Mouse (Mus musculus) heart, postnatal 14 days (tissue): ENCODE results near the gene Polr3gl. TPM values are rescaled to one million over a fixed set of nuclear protein-coding genes. Genes with fewer than 3 reads are reported as not detected.

Experiments used
- DNase-seq, 2 experiments: peaks; one replicate each; pipeline ENCODE4 v3.0.0; 2021 to 2022
- intact Hi-C: fragments of 180-260 bp; cut with DNase I; formaldehyde crosslinking; loops from one replicate; pipeline ENCODE4 v1.15.1; 2025
- total RNA-seq, 2 experiments: library from RNA; stranded (reverse); gene quantifications; 2 replicates each; pipeline ENCODE4 v1.2.3; 2021

Gene Polr3gl
- total RNA-seq, 2 experiments from 2014 or later: 21.8 to 25.3 TPM

GRCm38 (mm10) chr3:96559911-96560850 lies 33.8 kb downstream of the Polr3gl start:
- DNase-seq: peak in 1 of 2 experiments; percentile 56
- intact Hi-C loops: no loop called here

DNA sequence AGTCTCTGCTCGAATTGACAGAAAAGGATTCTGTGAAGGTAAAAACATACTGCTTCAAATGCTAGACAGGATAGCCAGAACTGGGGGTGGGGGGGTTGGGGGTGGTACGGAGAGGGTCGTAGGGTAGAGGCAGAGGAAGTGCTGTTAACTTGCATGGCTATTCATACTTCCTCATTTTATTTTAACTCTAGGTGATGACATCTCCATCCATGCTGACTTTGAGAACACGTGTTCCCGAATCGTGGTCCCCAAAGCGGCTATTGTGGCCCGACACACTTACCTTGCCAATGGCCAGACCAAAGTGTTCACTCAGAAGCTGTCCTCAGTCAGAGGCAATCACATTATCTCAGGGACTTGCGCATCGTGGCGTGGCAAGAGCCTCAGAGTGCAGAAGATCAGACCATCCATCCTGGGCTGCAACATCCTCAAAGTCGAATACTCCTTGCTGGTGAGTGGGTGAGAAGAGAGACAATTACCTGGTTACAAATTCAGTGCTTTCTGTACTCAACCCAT lies 34.5 kb downstream of the Polr3gl start:
- intact Hi-C loops: no loop called here
- DNase-seq: peak in 1 of 2 experiments; percentile 39

DNA sequence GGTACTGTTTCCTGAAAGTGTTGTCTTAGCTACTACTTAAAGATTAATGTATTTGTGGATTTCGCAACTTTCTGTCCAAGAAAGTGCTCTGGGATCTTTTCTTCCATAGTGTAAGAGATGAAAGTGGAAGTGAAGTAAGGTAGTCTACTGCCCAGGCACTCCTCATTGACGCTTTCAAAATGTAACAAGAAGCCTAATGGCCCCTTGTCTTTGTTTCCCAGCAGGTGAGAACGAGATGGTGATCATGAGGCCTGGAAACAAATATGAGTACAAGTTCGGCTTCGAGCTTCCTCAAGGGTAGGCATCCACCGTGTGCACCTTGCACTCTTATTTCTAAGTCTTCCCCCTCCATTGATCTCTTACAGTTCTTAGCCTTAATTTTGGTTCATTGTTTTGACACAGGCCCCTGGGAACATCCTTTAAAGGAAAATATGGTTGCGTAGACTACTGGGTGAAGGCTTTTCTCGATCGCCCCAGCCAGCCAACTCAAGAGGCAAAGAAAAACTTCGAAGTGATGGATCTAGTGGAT lies 35.2 kb downstream of the Polr3gl start:
- peak in 1 of 2 experiments; percentile 24 for DNase-seq
- intact Hi-C loops: no loop called here

- intact Hi-C loops: no loop called here
- DNase-seq: peak in 1 of 2 experiments; percentile 52
Measured at GRCm38 (mm10) chr3:96558159-96558558, 35.8 kb downstream of the Polr3gl start.

- peak; percentile 100 for DNase-seq
- intact Hi-C loops: loop anchor here (1.0 kb wide), 1 partner anchor 19 kb away; the partner anchor contains the start of gene Gm16253
Measured at GRCm38 (mm10) chr3:96557694-96558093, 36.3 kb downstream of the Polr3gl start, which contains the start of gene Txnip. Gene Txnip, plus strand, starts transcription at chr3:96557957.

DNA sequence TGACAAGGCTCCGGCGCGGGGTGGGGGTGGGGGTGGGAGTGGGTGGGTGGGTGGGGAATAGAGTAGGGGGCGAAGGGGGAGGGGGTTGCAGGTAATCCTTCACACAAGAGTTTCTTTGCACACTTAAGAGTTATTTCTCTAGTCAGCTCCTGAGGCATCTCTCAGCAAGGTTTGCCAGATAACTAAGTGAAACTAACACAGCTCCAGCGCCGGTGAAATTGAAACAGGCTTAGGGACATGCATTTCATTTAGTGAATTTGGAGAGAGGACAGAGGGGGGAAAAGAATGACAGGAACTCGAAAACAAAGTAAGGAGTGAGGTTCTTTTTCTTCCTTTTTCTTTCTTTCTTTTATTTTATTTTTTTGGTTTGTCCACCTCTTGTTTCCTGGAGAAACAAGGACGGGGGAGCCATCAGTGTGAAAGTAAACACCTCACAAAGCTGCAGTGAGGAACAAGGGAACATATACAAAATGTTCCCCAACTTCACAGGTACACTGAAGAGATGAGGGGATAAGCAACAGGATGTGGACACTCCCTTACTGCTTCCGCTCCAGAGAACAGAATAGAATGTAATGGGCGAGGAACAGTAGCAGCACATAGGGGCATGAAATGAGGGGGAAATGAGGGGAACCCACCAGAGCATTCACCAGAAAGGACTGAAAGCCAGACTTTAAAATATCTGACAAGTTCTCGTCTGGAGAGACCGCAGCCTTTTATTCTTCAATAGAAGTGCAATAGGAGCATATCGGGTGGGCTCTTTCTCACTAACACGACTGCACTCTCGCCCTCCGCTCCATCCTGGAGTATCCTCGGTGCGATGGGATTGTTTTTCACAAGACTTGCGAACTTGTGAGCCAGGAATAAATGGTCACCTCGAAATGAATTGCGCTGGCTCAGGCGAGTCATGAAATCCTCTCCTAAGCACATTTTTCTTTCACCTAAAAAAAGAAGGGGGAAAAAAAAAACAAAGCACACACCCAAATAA lies 37.0 kb downstream of the Polr3gl start:
- no peak for DNase-seq
- intact Hi-C loops: loop anchor here (1.0 kb wide), 1 partner anchor 19 kb away; the partner anchor contains the start of gene Gm16253

- intact Hi-C loops: no loop called here
- no peak for DNase-seq
Measured at GRCm38 (mm10) chr3:96555999-96556614, 37.9 kb downstream of the Polr3gl start.

GRCm38 (mm10) chr3:96555041-96555596 lies 38.9 kb downstream of the Polr3gl start:
- intact Hi-C loops: no loop called here

DNA sequence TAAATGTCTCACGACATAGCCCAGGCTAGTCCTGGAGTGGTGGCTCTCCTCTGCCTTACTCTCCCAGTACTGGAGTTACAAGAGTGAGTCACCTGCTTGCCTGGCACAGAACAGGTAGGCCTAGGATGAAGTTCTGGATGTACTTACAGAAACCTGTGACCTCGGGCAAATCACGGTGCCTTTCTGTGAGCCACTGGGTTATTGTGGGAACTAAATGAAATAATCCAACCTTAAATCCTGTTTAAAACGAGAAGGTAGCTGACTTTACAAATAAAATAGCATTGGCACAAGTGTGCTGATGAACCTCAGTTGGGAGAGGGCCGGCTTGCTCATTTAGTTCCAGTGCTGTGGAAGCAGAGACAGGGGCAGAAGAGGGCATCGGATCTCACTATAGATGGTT lies 39.7 kb downstream of the Polr3gl start:
- intact Hi-C loops: no loop called here

More at GRCm38 (mm10) chr3:96555041-96555596, 38.9 kb downstream of the Polr3gl start:
- peak; percentile 82 to 90 for DNase-seq

GRCm38 (mm10) chr3:96553601-96554000 lies 40.4 kb downstream of the Polr3gl start:
- no peak for DNase-seq
- intact Hi-C loops: no loop called here

More for the DNA sequence above, 39.7 kb downstream of the Polr3gl start:
- no peak for DNase-seq

- intact Hi-C loops: no loop called here
- DNase-seq: no peak
Measured at GRCm38 (mm10) chr3:96551890-96552289, 42.1 kb downstream of the Polr3gl start.

- peak in 1 of 2 experiments; percentile 63 for DNase-seq
- intact Hi-C loops: no loop called here
Measured at GRCm38 (mm10) chr3:96551203-96551602, 42.8 kb downstream of the Polr3gl start.

DNA sequence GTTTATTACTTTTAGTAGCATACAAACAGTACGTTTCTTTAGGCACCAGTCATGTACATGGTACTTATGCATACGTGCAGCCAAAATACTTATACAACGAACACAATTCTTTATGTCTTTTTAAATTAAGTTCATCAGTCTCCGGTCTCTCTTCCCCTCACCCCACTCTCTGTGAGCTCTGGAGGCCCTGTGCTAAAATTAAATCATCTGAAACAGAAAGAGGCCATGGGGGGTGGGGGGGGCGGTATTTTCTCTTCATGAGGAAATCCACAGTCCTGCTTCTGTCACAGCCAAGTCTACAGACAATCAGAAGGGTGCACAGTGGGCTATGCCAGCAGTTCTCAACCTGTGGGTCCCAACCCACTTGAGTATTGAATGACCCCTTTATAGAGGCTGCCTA lies 44.6 kb downstream of the Polr3gl start:
- no peak for DNase-seq
- intact Hi-C loops: no loop called here

- intact Hi-C loops: no loop called here
- no peak for DNase-seq
Measured at GRCm38 (mm10) chr3:96548824-96549223, 45.2 kb downstream of the Polr3gl start.

GRCm38 (mm10) chr3:96547389-96547960 lies 46.5 kb downstream of the Polr3gl start:
- intact Hi-C loops: loop anchor here (1.0 to 2.0 kb wide), 3 partner anchors 33 to 161 kb away; partner anchors contain the start of gene Nudt17
- DNase-seq: peak; percentile 84 to 90

GRCm38 (mm10) chr3:96546880-96547279 lies 47.1 kb downstream of the Polr3gl start:
- no peak for DNase-seq

DNA sequence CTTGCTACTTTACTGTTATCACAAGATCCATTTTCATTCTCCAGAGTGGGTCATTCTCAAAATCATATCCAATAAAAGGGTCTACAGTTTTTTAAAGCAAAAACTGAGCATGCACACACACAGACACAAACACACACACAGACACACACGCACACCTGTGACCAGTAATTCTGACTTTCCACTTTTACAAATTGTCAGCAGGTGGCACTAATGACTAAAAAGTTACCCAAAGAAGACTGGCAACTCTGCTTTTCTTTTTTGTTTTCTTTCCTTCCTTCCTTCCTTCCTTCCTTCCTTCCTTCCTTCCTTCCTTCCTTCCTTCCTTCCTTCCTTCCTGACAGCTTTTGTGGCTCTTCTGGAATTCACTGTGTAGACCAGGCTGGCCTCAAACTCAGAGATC lies 48.4 kb downstream of the Polr3gl start:
- intact Hi-C loops: no loop called here

More at GRCm38 (mm10) chr3:96546880-96547279, 47.1 kb downstream of the Polr3gl start:
- intact Hi-C loops: loop anchor here (1.0 to 2.0 kb wide), 3 partner anchors 33 to 162 kb away; partner anchors contain the start of gene Nudt17

GRCm38 (mm10) chr3:96543345-96543744 lies 50.6 kb downstream of the Polr3gl start:
- intact Hi-C loops: no loop called here
- DNase-seq: no peak

More for the DNA sequence above, 48.4 kb downstream of the Polr3gl start:
- no peak for DNase-seq

DNA sequence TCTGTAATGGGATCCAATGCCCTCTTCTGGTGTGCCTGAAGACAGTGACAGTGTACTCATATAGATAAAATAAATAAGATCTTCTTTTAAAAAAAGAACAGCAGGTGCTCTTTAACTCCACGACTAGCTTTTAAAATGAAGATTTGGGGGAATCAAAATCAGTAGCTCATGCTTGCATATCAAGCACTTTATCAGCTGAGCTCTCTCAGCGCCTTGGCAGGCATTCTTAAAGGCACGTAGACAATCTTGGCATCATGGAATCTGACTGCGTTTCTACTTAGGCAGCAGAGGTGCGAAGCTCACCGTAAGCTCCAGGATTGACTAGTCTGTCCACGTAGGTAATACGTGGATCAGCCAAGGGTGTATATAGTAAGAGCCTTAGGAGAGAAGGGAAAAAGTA lies 51.4 kb downstream of the Polr3gl start:
- intact Hi-C loops: no loop called here
- DNase-seq: no peak
